Mouse (Mus musculus) olfactory bulb, adult 2 months (tissue): ENCODE results near the gene Slc17a7.
"Not testable (repeated sequence)": the region's sequence is repeated elsewhere in the genome, so short reads cannot be mapped to it uniquely, and the experiment has no call there.

Experiments used
- CTCF ChIP-seq: fragments of 200-500 bp; IDR thresholded peaks from 2 replicates; pipeline ENCODE4 v1.5.1; 2012; ENCODE audit warnings: low read depth, mild to moderate bottlenecking, low read length, moderate library complexity; ENCODE audit not compliant: insufficient read depth
- POLR2A ChIP-seq: fragments of 200-500 bp; IDR thresholded peaks from 2 replicates; pipeline ENCODE4 v1.6.1; 2012; ENCODE audit warnings: mild to moderate bottlenecking, low read depth, low read length, moderate library complexity; ENCODE audit not compliant: insufficient read depth

- not testable (repeated sequence) for TF ChIP-seq POLR2A, CTCF
Measured at GRCm38 (mm10) chr7:45125649-45126048, 38.1 kb upstream of the Slc17a7 start.
